Mouse (Mus musculus): ENCODE data around the gene Hoxd3. TPM values are rescaled to one million over a fixed set of nuclear protein-coding genes. Genes with fewer than 3 reads are reported as not detected.

Gene Hoxd3
- total and polyA plus RNA-seq, 3 experiments, result not detected

GRCm38 (mm10) chr2:74698201-74699052 lies 13.3 kb upstream of the Hoxd3 start:
- TF ChIP-seq SIN3A (IDR thresholded peaks at IDR 0.05; ENCODE audit: low read length) (no peak), POLR2A (IDR thresholded peaks at IDR 0.05; ENCODE audit: control insufficient read depth in 1 of 2, insufficient read depth in 1 of 2, low read depth in 1 of 2, low read length in 2 of 2, poor library complexity in 1 of 2) (no peak), MYC (IDR thresholded peaks at IDR 0.05; ENCODE audit: low read depth, low read length) (no peak), RAD21 (IDR thresholded peaks at IDR 0.05; ENCODE audit: low read depth, low read length) (no peak), MYB (IDR thresholded peaks at IDR 0.05; ENCODE audit: low read depth, low read length) (no peak), MAX (IDR thresholded peaks at IDR 0.05; ENCODE audit: low read length) (no peak), KAT2A (conservative IDR thresholded peaks at IDR 0.05; ENCODE audit: low read depth, low read length) (no peak), CHD2 (IDR thresholded peaks at IDR 0.05; ENCODE audit: low read length) (no peak), TCF12 (IDR thresholded peaks at IDR 0.05; ENCODE audit: low read depth, low read length) (no peak), SMC3 (IDR thresholded peaks at IDR 0.05; ENCODE audit: low read depth, low read length) (no peak), ELF1 (IDR thresholded peaks at IDR 0.05; ENCODE audit: low read depth, low read length) (no peak)
- Histone ChIP-seq H3K36me3 (ENCODE audit: control insufficient read depth in 1 of 2, insufficient read depth in 2 of 2, low read length in 2 of 2) (no peaks in the 10 kb centered on the region), H3K27me3 (ENCODE audit: control insufficient read depth in 1 of 2, insufficient read depth in 2 of 2, low read length in 2 of 2) (no peaks in the 10 kb centered on the region; a peak in 2 of 4 replicates), H3K27ac (ENCODE audit: control insufficient read depth, low read depth, low read length) (no peak overlapping the region), H3K9me3 (replicated peaks; ENCODE audit: insufficient read depth, low read length) (no peaks in the 10 kb centered on the region), H3K9ac (ENCODE audit: control insufficient read depth, low read depth, low read length, poor library complexity, severe bottlenecking) (no peak overlapping the region), H3K4me3 (ENCODE audit: control insufficient read depth in 1 of 2, insufficient read depth in 1 of 2, low read depth in 2 of 2, low read length in 2 of 2) (no peak overlapping the region), H3K79me2 (ENCODE audit: control insufficient read depth, insufficient read depth, low read length, poor library complexity) (no peaks in the 10 kb centered on the region), H3K4me1 (ENCODE audit: control insufficient read depth in 1 of 2, insufficient read depth in 2 of 2, low read length in 2 of 2) (no peaks in the 10 kb centered on the region)
- no peak for DNase-seq (ENCODE audit: low read depth, low spot score)

DNA sequence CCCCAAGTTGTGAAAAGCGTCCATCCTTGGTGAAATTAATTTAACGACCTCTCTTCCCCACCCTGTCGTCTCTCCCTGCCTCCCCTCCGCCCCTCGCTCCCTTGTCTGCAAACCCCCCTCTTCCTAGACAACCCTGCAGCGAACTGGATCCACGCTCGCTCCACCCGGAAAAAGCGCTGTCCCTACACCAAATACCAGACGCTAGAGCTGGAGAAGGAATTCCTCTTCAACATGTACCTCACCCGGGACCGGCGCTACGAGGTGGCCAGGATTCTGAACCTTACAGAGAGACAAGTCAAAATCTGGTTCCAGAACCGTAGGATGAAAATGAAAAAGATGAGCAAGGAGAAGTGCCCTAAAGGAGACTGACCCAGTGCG lies 12.7 kb upstream of the Hoxd3 start:
- no peak for DNase-seq (ENCODE audit: low read depth, low spot score)
- Histone ChIP-seq H3K27ac (ENCODE audit: control insufficient read depth, low read depth, low read length) (no peak overlapping the region), H3K27me3 (ENCODE audit: control insufficient read depth in 1 of 2, insufficient read depth in 2 of 2, low read length in 2 of 2) (no peaks in the 10 kb centered on the region; a peak in 2 of 4 replicates), H3K9me3 (replicated peaks; ENCODE audit: insufficient read depth, low read length) (no peaks in the 10 kb centered on the region), H3K79me2 (ENCODE audit: control insufficient read depth, insufficient read depth, low read length, poor library complexity) (no peaks in the 10 kb centered on the region), H3K9ac (ENCODE audit: control insufficient read depth, low read depth, low read length, poor library complexity, severe bottlenecking) (no peak overlapping the region), H3K36me3 (ENCODE audit: control insufficient read depth in 1 of 2, insufficient read depth in 2 of 2, low read length in 2 of 2) (no peaks in the 10 kb centered on the region), H3K4me1 (ENCODE audit: control insufficient read depth in 1 of 2, insufficient read depth in 2 of 2, low read length in 2 of 2) (no peaks in the 10 kb centered on the region), H3K4me3 (ENCODE audit: control insufficient read depth in 1 of 2, insufficient read depth in 1 of 2, low read depth in 2 of 2, low read length in 2 of 2) (no peak overlapping the region)
- TF ChIP-seq USF1 (IDR thresholded peaks at IDR 0.05; ENCODE audit: low read depth, low read length), result no peak
- TF ChIP-seq EP300 (IDR thresholded peaks at IDR 0.05; ENCODE audit: low read depth in 1 of 2, low read length in 2 of 2), result no peak
- no peak for TF ChIP-seq USF2 (IDR thresholded peaks at IDR 0.05; ENCODE audit: borderline replicate concordance in 1 of 2, insufficient read depth in 1 of 2, low read depth in 1 of 2, low read length in 2 of 2)
- TF ChIP-seq CHD1 (IDR thresholded peaks at IDR 0.05; ENCODE audit: low read depth, low read length), result no peak
- TF ChIP-seq ZC3H11A (IDR thresholded peaks at IDR 0.05; ENCODE audit: low read depth, low read length), result no peak
- TF ChIP-seq E2F4 (IDR thresholded peaks at IDR 0.05; ENCODE audit: borderline replicate concordance, low read depth, low read length), result no peak
